Mouse (Mus musculus): ENCODE results near the gene Gls. TPM values are rescaled to one million over a fixed set of nuclear protein-coding genes. Genes with fewer than 3 reads are reported as not detected.

The Gls gene
- polyA plus RNA-seq, 1 experiment from 2014 or later = 51.9 TPM

GRCm38 (mm10) chr1:52254411-52254810 lies 21.4 kb upstream of the Gls start:
- H3K4me3 ChIP-seq (ENCODE audit: low read depth, low read length) = no peak overlapping the region
- H3K27me3 ChIP-seq (replicated peaks; ENCODE audit: control insufficient read depth, insufficient read depth, low read length) = no peaks in the 10 kb centered on the region
- WGBS = 66% methylated on average over 2 of the region's 2 CpGs
- H3K9me3 ChIP-seq (ENCODE audit: control insufficient read depth, low read length) = no peaks in the 10 kb centered on the region
- no peak overlapping the region for H3K9ac ChIP-seq (ENCODE audit: low read length)
- no peak overlapping the region for H3K4me2 ChIP-seq (ENCODE audit: low read length)
- H3K4me1 ChIP-seq (replicated peaks; ENCODE audit: control insufficient read depth, insufficient read depth, low read length) = no peaks in the 10 kb centered on the region
- no peak for ATAC-seq (replicated peaks; ENCODE audit: low FRiP score, low TSS enrichment, low read depth)
- no peak for DNase-seq (ENCODE audit: low spot score)
- no peak overlapping the region for H3K27ac ChIP-seq (ENCODE audit: low read depth)
- H3K36me3 ChIP-seq (ENCODE audit: control insufficient read depth, insufficient read depth, low read length) = no peaks in the 10 kb centered on the region

GRCm38 (mm10) chr1:52253386-52253785 lies 20.4 kb upstream of the Gls start:
- H3K4me3 ChIP-seq (ENCODE audit: low read depth, low read length) = no peak overlapping the region
- no peak for ATAC-seq (replicated peaks; ENCODE audit: low FRiP score, low TSS enrichment, low read depth)
- 73% methylated on average over 6 of the region's 6 CpGs for WGBS
- no peaks in the 10 kb centered on the region for H3K27me3 ChIP-seq (replicated peaks; ENCODE audit: control insufficient read depth, insufficient read depth, low read length)
- no peaks in the 10 kb centered on the region for H3K36me3 ChIP-seq (ENCODE audit: control insufficient read depth, insufficient read depth, low read length)
- no peaks in the 10 kb centered on the region for H3K4me1 ChIP-seq (replicated peaks; ENCODE audit: control insufficient read depth, insufficient read depth, low read length)
- no peak overlapping the region for H3K27ac ChIP-seq (ENCODE audit: low read depth)
- no peak overlapping the region for H3K9ac ChIP-seq (ENCODE audit: low read length)
- H3K4me2 ChIP-seq (ENCODE audit: low read length) = no peak overlapping the region
- no peak for DNase-seq (ENCODE audit: low spot score)
- H3K9me3 ChIP-seq (ENCODE audit: control insufficient read depth, low read length) = no peaks in the 10 kb centered on the region

- WGBS = 63% methylated on average over 2 of the region's 2 CpGs
- H3K27ac ChIP-seq (ENCODE audit: low read depth) = no peak overlapping the region
- no peaks in the 10 kb centered on the region for H3K27me3 ChIP-seq (replicated peaks; ENCODE audit: control insufficient read depth, insufficient read depth, low read length)
- DNase-seq (ENCODE audit: low spot score) (no peak), ATAC-seq (replicated peaks; ENCODE audit: low FRiP score, low TSS enrichment, low read depth) (no peak)
- no peaks in the 10 kb centered on the region for H3K4me1 ChIP-seq (replicated peaks; ENCODE audit: control insufficient read depth, insufficient read depth, low read length)
- H3K4me2 ChIP-seq (ENCODE audit: low read length) = no peak overlapping the region
- H3K9ac ChIP-seq (ENCODE audit: low read length) = no peak overlapping the region
- H3K4me3 ChIP-seq (ENCODE audit: low read depth, low read length) = no peak overlapping the region
- no peaks in the 10 kb centered on the region for H3K9me3 ChIP-seq (ENCODE audit: control insufficient read depth, low read length)
- no peaks in the 10 kb centered on the region for H3K36me3 ChIP-seq (ENCODE audit: control insufficient read depth, insufficient read depth, low read length)
Observed at GRCm38 (mm10) chr1:52252447-52252846, 19.4 kb upstream of the Gls start.

- ATAC-seq (replicated peaks; ENCODE audit: low FRiP score, low TSS enrichment, low read depth) = no peak
Observed at GRCm38 (mm10) chr1:52251038-52251735, 18.2 kb upstream of the Gls start.

GRCm38 (mm10) chr1:52248899-52249556 lies 16.0 kb upstream of the Gls start:
- no peak overlapping the region for H3K9ac ChIP-seq (ENCODE audit: low read length)
- no peak overlapping the region for H3K27ac ChIP-seq (ENCODE audit: low read depth)
- no peaks in the 10 kb centered on the region for H3K36me3 ChIP-seq (ENCODE audit: control insufficient read depth, insufficient read depth, low read length)
- H3K4me3 ChIP-seq (ENCODE audit: low read depth, low read length) = no peak overlapping the region
- H3K4me1 ChIP-seq (replicated peaks; ENCODE audit: control insufficient read depth, insufficient read depth, low read length) = no peaks in the 10 kb centered on the region
- ATAC-seq (replicated peaks; ENCODE audit: low FRiP score, low TSS enrichment, low read depth) = no peak; the same call in 1 of the 2 replicates
- no peaks in the 10 kb centered on the region for H3K27me3 ChIP-seq (replicated peaks; ENCODE audit: control insufficient read depth, insufficient read depth, low read length)
- WGBS = 74% methylated on average over 3 of the region's 3 CpGs
- H3K4me2 ChIP-seq (ENCODE audit: low read length) = no peak overlapping the region
- DNase-seq (ENCODE audit: low spot score) = no peak
- H3K9me3 ChIP-seq (ENCODE audit: control insufficient read depth, low read length) = no peaks in the 10 kb centered on the region

More at GRCm38 (mm10) chr1:52251038-52251735, 18.2 kb upstream of the Gls start:
- Histone ChIP-seq H3K27me3 (replicated peaks; ENCODE audit: control insufficient read depth, insufficient read depth, low read length) (no peaks in the 10 kb centered on the region), H3K36me3 (ENCODE audit: control insufficient read depth, insufficient read depth, low read length) (no peaks in the 10 kb centered on the region), H3K4me2 (ENCODE audit: low read length) (no peak overlapping the region), H3K27ac (ENCODE audit: low read depth) (no peak overlapping the region), H3K4me3 (ENCODE audit: low read depth, low read length) (no peak overlapping the region), H3K9ac (ENCODE audit: low read length) (no peak overlapping the region), H3K4me1 (replicated peaks; ENCODE audit: control insufficient read depth, insufficient read depth, low read length) (no peaks in the 10 kb centered on the region), H3K9me3 (ENCODE audit: control insufficient read depth, low read length) (no peaks in the 10 kb centered on the region)
- no peak for DNase-seq (ENCODE audit: low spot score)
- WGBS = 72% methylated on average over 7 of the region's 7 CpGs

- DNase-seq (ENCODE audit: low spot score) (no peak), ATAC-seq (replicated peaks; ENCODE audit: low FRiP score, low TSS enrichment, low read depth) (no peak)
- 49% methylated on average over 3 of the region's 3 CpGs for WGBS
- H3K9ac ChIP-seq (ENCODE audit: low read length) = no peak overlapping the region
- no peaks in the 10 kb centered on the region for H3K36me3 ChIP-seq (ENCODE audit: control insufficient read depth, insufficient read depth, low read length)
- H3K4me1 ChIP-seq (replicated peaks; ENCODE audit: control insufficient read depth, insufficient read depth, low read length) = no peaks in the 10 kb centered on the region
- no peak overlapping the region for H3K27ac ChIP-seq (ENCODE audit: low read depth)
- no peak overlapping the region for H3K4me2 ChIP-seq (ENCODE audit: low read length)
- H3K27me3 ChIP-seq (replicated peaks; ENCODE audit: control insufficient read depth, insufficient read depth, low read length) = no peaks in the 10 kb centered on the region
- no peak overlapping the region for H3K4me3 ChIP-seq (ENCODE audit: low read depth, low read length)
- H3K9me3 ChIP-seq (ENCODE audit: control insufficient read depth, low read length) = no peaks in the 10 kb centered on the region
Observed at GRCm38 (mm10) chr1:52242270-52242669, 9.2 kb upstream of the Gls start.

GRCm38 (mm10) chr1:52232766-52233140 lies 279 bp downstream of the Gls start:
- no peaks in the 10 kb centered on the region for H3K36me3 ChIP-seq (ENCODE audit: control insufficient read depth, insufficient read depth, low read length)
- H3K27me3 ChIP-seq (replicated peaks; ENCODE audit: control insufficient read depth, insufficient read depth, low read length) = no peaks in the 10 kb centered on the region
- H3K4me2 ChIP-seq (ENCODE audit: low read length) = peak overlapping the region; percentile 75
- H3K4me3 ChIP-seq (ENCODE audit: low read depth, low read length) = peak overlapping the region; percentile 61
- under 1% methylated on average over 45 of the region's 57 CpGs for WGBS
- H3K4me1 ChIP-seq (replicated peaks; ENCODE audit: control insufficient read depth, insufficient read depth, low read length) = peaks cover 12% of the 10 kb centered on the region
- peak overlapping the region; percentile 86 for H3K9ac ChIP-seq (ENCODE audit: low read length)
- ATAC-seq (replicated peaks; ENCODE audit: low FRiP score, low TSS enrichment, low read depth) = peak; percentile 76; the same call in 1 of the 2 replicates
- no peaks in the 10 kb centered on the region for H3K9me3 ChIP-seq (ENCODE audit: control insufficient read depth, low read length)
- DNase-seq (ENCODE audit: low spot score) = no peak
- peak overlapping the region; percentile 94 for H3K27ac ChIP-seq (ENCODE audit: low read depth)

GRCm38 (mm10) chr1:52231939-52232765 lies 880 bp downstream of the Gls start:
- Histone ChIP-seq H3K9ac (ENCODE audit: low read length) (peak overlapping the region; percentile 86), H3K4me2 (ENCODE audit: low read length) (peak overlapping the region; percentile 75), H3K27ac (ENCODE audit: low read depth) (peak overlapping the region; percentile 94), H3K27me3 (replicated peaks; ENCODE audit: control insufficient read depth, insufficient read depth, low read length) (no peaks in the 10 kb centered on the region), H3K4me3 (ENCODE audit: low read depth, low read length) (peak overlapping the region; percentile 61), H3K36me3 (ENCODE audit: control insufficient read depth, insufficient read depth, low read length) (no peaks in the 10 kb centered on the region), H3K9me3 (ENCODE audit: control insufficient read depth, low read length) (no peaks in the 10 kb centered on the region), H3K4me1 (replicated peaks; ENCODE audit: control insufficient read depth, insufficient read depth, low read length) (peaks cover 12% of the 10 kb centered on the region)
- peak; percentile 85 for DNase-seq (ENCODE audit: low spot score)
- 1% methylated on average over 47 of the region's 69 CpGs for WGBS
- ATAC-seq (replicated peaks; ENCODE audit: low FRiP score, low TSS enrichment, low read depth) = peak; percentile 22
